Mouse (Mus musculus) retina, postnatal 1 day (tissue): Measurements from ENCODE around the gene Hspbap1.
A peak's percentile ranks its signal among the peaks of the same experiment; 100 is the strongest.

Experiments used
- DNase-seq: peaks from one replicate; pipeline ENCODE4 v3.0.0-alpha.2; 2012

Gene Hspbap1

DNA sequence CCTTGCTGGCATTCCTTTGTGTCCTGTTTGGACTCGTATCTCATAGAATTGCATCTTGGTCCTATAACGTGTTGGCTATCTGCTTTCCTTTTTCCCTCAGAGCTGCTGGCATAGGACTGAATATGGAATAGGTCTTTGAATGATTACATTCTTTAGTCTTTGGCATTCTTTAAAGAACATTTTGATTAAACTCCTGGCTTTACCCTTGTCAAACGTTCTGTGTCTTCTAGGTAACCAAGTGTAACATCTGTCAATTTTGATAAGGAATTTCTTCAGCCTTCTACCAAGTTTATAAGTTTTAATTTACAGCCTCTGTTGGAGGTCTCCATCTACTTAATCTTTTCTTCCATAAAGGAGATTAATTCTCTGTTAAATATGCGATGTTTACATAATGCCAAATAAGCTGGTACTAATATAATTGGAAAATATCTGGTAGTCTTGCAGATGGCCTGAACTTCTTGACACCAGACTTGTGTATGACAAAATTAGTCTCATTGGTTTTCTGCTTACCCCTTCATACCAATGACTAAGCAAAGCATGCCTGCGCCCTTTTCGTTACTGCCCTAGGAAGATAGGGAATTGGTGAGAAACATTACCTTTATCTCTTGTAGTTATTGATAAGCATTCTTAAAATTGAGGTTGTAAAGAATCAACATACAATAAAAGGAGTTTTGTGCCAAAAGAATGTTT, 36.9 kb downstream of the Hspbap1 start:
- no peak for DNase-seq

DNA sequence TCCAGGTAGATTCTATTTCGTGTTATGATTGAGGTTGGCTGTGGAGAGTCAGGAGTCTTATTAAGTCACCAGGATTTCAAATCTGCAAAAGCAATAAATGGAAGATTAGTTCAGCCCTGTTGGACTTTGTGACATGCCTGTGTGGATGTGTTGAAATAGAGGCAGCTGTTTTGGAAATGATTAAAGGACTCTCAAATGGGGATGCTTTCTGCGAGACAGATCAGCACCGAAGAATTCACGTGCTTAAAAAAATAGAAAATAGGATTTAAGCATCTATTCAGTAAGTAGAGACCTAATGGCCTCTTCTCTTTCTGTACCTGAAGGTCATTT, 37.5 kb downstream of the Hspbap1 start:
- DNase-seq, result no peak

DNA sequence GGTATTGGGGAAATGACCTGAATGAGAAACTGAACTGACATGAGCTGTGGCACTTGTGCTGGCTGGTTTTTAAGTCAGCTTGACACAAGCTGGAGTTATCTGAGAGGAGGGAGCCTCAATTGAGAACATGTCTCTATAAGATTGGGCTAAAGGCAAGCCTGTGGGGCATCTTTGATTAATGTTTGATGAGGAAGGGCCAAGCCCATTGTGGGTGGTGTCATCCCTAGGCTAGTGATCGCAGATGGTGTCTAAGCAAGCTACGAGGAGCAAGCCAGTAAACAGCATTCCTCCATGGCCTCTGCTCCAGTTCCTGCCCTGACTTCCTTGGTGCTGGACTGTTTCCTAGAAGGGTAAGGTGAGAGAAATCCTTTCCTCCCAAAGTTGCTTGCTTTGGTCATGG, 38.7 kb downstream of the Hspbap1 start:
- DNase-seq, result no peak

DNA sequence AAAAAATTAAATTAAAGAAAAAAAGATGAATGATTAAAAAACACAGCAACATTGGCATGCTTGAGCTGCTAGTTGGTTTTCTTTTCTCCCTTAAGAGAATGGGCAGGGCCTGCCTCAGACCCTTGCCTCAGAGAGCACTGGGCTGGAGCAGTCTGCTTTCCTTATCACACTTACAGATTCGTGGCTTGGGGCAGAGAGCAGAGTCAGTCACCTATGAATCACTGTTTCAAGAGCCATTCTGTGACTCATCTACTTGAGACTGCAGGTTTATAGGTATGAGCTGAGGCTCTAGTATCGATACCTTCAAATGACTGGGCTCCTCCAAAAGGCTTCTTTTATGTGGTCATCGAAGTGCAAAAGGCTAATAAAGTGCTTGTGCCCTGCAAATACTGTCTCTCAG, 42.9 kb downstream of the Hspbap1 start:
- DNase-seq, result no peak

DNA sequence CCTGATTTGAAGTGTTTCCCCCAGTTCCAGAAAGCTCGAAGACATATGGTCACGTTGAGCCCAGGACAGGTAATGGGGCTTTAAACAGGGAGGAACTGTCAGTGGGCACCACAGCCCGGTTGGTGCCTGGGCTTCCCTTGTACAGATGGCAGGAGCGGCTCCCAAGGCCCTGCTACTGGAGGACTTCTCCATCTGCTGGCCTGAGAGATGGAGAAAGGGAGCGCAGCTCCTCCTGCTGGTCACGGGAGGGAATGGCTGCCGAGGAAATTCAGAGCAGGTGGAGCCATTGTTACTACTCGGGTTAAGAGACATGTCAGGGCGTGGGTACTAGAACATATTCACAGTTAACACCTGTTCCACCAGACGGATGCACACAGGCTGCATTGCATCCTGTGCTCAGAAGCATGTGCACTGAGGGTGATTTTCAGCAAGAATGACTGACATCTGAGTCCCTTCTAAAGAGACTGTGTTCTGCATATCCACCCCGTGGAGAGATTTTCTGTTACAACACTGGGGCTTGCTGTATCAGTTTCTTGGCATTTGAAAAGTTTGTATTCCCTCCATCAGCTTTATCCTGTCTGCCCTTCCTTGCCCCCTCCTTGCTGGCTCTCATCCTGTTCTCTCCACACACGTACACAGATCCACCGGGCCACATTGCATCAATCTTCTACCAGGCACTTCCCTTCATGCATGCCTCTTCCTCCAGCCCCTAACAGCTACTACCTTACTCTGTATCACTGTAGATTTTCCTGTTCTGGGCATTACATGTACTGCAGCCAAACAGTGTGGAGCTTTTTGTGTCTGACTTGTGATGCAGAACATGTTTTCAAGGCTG, 47.3 kb downstream of the Hspbap1 start:
- DNase-seq, result peak; percentile 89

DNA sequence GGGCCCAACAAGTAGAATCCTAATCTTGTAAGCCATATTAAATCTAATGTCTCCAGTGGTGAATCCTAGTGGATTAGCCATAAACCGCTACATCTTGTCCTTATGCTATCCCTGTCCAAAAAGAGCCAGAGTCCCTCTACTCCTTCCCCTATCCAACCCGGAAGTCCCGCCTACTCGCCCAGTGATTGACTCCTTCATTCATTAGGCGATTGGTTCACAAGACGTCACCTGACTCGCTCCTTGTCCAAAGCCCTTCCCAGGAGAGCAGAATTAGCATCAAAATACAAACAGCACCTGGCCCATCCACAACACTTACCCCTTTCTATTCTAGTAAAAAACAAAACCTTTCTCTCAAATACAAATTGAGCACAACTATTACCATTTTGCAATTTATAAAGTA, 59.8 kb downstream of the Hspbap1 start:
- DNase-seq, result peak; percentile 42

DNA sequence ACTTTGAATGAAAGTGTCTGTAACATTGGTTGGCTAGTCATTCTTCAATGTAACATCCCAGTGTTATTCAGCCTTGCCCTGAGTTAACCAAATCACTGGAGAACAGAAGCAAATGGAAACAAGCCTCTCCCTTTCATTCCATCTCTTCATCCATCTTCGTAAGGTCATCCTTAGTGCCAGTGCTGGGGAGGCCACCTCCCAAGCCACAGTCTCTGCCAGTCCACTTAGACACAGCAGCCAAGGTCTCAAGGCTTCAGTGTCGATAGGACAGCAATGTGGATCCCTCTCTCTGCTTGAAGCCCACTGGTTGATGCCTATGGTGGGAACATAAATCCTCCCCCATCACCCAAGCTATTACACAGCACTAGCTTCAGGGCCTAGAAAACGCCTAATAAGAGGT, 62.8 kb downstream of the Hspbap1 start:
- DNase-seq, result no peak

DNA sequence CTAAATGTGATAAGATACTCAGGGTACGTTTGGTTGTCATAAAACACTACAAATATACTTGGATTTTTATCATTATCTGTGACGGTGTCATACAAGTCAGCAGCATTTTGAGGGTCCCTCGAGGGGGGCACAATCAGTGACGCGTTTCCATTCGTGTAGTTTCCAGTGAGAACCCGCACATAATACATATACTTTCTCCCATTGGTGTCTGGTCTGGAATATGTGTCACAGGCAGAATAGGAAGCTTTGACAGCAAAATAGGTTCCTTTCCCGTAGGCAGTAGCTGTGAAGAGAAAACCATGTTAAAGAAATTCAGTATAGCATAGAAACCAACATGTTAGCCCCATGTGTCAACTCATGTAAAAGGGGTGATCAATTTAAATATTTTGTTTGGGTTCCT, 64.5 kb downstream of the Hspbap1 start:
- DNase-seq, result no peak

DNA sequence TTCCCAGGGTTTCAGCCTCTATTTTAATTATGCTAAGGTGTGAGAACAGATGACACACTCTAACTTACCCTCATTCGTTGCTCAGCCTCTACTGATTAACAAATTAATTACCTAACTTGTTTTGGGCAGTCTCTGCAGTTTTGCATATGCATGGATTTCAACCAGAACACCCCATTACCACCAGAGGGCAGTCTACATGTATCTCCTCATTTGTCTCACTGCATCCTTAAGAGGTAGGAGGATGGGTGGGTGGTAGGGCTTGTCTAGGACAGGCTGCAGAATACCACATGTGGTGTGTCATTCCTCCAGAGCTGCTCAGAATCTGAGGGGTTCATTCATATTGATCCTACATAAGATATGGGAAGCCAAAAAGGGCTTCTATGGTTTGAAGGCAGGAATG, 69.5 kb downstream of the Hspbap1 start:
- DNase-seq, result peak; percentile 70

DNA sequence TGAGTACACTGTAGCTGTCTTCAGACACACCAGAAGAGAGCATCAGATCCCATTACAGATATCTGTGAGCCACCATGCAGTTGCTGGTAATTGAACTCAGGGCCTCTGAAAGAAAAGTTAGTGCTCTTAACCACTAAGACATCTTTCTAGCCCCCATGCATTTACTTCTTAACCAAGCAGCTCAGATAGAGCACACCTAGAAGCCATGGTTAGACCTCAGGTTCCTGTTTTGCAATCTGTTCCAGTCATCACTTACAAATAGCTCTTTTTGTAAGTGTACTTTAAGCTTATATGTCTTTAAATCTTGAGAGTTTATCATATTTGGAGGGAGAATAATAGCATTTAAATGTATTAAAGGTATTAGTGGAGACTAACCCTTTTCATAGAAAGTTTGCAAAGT, 77.0 kb downstream of the Hspbap1 start:
- no peak for DNase-seq

DNA sequence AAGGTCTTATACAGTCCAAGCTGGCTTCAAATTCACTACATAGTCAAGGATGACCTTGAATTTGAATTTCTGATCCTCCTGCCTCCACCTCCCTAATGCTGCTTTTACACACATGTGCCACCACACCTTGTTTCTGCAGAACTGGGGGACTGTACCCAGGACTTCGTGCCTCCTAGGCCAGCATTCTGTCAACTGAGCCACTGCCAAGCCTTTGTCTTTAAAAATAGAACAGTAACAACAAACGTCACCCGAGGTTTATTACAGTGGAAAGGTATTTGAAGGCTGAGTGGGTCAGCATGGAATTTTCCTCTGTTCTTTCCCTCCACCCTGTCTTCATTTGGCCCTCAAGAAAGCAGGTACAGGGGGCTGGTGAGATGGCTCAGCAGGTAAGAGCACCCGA, 85.7 kb downstream of the Hspbap1 start:
- DNase-seq, result no peak

DNA sequence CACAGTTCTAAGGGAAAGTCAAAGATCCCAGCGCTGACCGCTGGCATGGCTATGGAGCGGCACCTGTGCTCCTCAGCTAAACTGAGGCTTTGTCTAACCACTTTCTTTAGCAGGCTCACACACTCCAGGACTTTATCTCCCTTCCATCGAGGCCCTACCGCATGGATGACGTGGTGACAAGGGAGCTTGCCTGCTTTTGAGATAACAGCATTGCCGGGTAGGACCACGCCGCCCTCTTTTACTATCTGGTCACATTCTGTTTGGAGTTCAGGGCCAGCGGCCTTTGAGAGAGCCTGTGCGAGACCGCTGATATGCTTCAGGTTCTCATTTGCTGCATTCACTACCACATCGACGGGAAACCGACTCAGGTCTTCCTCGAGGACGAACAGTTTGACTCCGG, 86.6 kb downstream of the Hspbap1 start:
- DNase-seq, result no peak

DNA sequence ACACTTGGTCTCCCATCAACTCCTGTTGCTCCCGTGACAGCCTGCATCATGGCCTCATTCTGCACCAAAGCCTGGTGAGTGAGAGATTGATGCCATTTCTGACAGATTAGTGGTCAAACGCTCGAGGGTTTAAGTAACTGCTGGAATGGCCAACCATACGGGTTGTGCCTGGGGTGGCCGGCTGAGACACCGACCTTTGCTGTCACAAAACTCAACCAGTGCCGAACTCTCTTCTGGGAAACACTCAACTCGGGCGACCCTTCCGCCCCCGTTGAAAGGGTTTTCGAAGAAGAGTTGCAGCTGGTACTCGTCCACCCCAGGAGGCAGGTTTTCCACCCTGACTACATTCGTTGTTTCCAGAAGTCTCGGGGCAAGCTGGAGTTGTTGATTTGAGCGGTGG, 90.1 kb downstream of the Hspbap1 start:
- DNase-seq, result no peak

DNA sequence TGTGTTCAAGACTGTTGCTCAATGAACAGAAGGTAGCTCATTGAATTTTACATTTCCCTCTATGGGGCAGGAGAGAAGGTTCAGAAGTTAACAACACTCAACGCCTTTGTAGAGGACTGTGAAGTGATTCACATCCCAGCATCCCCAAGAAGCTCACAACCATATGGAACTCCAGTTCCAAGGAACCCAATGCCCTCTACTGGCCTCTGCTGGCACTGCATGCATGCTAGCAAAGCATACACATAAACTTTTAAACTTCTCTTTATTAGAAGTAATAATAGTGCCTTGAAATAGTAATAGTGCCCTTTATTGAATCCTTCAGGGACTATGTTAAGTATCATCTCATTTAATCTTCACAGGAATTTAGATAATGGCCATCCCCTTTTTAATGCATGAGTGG, 91.9 kb downstream of the Hspbap1 start:
- no peak for DNase-seq

DNA sequence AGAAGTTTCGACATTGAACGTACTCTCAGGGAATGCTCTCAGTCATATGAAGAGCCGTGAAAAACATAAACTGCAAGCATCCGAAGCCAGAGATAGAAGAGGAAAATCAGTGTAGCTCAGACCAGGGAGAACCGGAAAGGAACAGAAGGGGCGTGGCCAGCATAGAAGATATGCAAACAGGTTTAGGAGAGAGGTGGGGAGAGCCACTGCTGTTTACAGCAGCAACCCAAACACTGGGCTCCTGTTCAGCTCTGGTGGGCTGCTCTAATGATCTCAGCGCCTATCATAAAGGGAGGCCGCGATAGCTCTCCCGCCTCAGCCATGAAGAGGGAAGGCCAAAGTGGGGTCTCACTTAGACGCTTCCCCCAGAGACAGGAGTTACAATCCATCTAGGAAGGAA, 97.6 kb downstream of the Hspbap1 start:
- DNase-seq, result no peak

DNA sequence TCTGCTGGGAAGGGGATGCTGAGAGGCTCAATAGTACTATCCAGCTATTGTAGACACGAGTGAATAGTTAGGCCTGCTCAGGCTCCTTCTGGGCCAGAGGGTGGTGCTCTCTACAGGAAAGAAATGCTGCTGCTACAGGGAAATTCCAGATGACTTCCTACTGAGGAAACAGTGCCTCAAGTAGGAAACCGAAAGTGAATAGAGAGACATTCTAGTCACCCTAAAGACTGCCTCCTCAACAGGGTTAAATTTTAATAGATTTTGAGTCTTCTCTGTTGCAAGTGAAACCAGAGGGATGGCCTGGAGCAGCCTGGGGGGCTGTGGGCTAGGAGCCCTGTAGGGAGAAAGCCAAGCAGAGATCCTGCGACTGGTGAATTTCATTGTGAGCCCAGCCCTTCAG, 99.0 kb downstream of the Hspbap1 start:
- DNase-seq, result no peak

DNA sequence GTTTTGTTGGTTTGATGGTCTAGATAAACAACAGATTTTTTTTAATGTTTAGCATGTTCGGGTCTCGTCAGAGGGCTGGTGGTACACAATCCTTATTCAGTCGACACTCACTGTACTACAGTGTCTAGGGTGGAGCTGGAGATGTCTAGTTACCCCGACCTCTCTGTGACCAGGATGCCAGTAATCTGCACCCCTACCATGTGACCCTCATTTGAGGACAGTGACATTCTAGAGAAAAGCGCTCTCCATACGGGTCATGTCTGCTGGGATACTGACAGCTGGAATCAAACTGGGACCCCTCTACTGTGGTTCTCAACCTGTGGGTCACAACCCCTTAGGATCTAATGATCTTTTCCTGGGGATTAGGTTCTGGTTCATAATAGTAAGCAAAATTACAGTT, 99.5 kb downstream of the Hspbap1 start:
- DNase-seq, result no peak

DNA sequence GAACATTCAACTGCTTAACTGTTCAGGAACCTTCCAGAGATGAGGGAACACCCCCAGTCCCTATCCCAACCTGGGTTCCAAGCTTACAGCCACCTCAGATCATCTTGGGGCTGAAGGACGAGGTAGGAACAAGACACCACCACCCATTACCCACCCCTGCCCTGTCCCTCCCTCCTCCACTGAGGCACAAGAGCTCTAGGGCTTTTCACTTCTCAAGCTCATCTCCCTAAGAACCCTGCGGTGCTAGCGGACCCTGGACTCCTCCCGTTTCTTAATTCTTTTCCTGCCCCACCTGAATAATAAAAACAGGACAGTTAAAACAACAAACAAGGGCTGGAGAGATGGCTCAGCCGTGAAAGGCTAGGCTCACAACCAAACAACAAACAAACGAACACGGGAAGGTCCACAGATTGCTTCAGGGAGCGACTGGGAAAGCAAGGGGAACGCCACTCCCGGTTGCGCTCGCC, 100.4 kb downstream of the Hspbap1 start:
- peak; percentile 43 for DNase-seq

DNA sequence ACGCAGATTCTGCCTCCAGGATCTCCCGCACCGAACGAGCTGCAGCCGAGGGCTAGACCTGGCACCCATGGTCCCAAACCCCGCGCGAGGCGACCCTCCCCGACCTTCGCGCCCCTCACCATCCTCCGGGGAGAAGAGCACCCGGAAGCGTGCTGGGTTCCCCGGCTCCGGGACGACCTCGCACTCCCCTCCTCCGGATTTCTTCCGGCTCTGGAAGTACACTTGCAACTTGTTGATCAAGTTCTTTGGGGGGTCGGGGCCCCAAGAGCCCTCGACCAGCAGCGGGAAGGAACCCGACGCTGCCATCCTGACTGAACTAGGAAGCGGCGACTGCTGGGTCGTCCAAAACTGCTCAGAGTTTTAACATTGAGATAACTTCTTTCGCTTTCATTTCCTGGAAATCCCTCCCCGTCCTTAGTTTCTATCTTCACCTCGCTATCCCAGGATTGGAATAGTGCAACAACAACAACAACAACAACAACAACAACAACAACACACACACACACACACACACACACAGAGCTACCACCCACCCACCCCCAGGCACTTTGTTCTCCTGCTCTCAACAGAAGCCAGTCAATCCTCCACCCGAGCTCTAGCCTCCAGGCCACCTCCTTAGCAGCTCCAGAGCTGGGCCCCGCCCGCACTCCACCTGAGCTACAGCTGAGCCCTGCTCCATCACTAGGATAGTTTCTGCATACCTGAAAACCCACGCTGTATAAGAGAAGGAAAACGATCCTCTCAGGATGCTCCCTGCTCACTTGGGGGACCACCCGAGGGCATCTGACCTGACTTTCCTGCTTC, 101.1 kb downstream of the Hspbap1 start, which contains the start of gene Parp14:
Gene Parp14 (minus strand): TSS at position 497 of the 804 bp plus-strand sequence.
- peak; percentile 47 for DNase-seq

DNA sequence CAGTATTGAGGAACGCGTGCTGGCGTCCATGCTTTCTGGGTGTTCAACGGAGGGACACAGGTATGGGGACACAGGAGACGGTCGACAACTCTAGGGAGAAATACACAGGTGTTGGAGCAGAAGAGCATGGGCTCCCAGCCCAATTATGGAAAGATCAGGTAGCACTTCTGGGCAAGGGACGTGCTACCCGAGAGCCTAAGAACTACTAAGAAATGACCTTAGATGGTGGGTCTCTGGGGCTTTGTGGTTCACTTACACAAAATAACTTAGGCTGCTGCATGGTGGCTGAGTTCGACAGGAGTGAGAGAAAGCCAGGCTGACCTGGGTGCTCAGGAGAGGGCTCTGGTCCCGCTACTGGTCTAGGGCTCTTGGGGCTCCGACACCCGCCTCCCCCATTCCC, 101.7 kb downstream of the Hspbap1 start:
- DNase-seq, result no peak

DNA sequence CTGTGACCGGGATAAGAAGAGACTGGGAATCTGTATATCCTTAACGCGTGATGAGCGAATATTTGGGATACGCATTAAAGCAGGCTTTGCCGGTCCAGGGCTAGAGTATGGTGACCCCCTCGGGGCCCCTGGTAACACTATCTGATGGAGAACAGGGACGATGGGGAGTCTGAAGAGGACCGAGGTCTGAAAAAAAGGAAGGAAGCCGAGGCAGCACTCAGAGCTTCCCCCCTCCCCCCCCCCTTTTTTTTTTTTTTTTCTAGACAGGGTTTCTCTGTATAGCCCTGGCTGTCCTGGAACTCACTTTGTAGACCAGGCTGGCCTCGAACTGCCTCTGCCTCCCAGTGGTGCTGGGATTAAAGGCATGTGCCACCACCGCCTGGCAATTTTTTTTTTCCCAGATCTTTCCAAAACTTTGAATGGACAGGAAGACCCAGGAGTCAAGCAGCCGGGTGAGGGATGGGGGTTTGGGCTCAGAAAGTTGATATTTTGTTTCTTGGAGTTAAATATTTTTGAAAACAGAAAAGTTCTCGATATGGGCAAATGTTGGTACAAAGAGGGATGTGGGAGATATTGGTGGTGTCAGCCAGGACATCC, 102.3 kb downstream of the Hspbap1 start:
- no peak for DNase-seq

DNA sequence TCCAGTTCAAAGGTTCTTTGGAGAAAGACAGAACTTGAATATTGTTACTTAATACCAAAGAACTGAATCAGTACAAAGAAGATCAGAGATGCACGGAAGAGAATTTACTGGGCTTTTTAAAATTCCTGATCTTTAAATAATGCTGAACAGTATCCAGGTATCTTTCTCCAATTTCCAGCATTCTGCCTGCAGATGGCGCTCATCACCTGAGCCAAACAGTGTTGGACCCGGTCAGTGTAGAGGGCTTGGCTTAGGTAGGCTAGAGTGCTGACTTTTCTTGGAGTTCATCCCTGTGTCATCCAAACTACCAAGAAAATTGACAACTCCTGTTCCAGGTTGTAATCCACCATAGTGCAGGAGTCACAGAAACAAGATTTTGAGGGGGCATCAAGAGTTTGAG, 104.2 kb downstream of the Hspbap1 start:
- DNase-seq, result peak; percentile 46
